Mouse (Mus musculus): ENCODE data around the gene Pus7l. TPM values are rescaled to one million over a fixed set of nuclear protein-coding genes. Genes with fewer than 3 reads are reported as not detected.

Pus7l gene
- 4.4 and 5.4 TPM in 2 replicates for polyA plus RNA-seq (2015; fragmentation: Nextera tagmentation; extraction: Ambion mirVana)

GRCm38 (mm10) chr15:94543409-94544051 is at the start of gene Pus7l, which contains the start of gene Irak4:
TSS of gene Pus7l (minus strand) at chr15:94543547.
TSS of gene Irak4 (plus strand) at chr15:94543643.

GRCm38 (mm10) chr15:94589219-94590075 is 46.1 kb upstream of the Pus7l start, which contains the start of gene Twf1:
TSS of gene Twf1 (minus strand) at chr15:94589889.

Other genes starting within 250 kb of the Pus7l start
- 2.8 and 3.5 TPM in 2 replicates for gene Adamts20, start 78.1 kb downstream of the Pus7l start, polyA plus RNA-seq (2015; fragmentation: Nextera tagmentation; extraction: Ambion mirVana)
- gene Irak4, start 96 bp upstream of the Pus7l start, polyA plus RNA-seq (2015; fragmentation: Nextera tagmentation; extraction: Ambion mirVana): 9.0 and 12.0 TPM in 2 replicates
- 85.9 and 94.5 TPM in 2 replicates for gene Twf1, start 46.3 kb upstream of the Pus7l start, polyA plus RNA-seq (2015; fragmentation: Nextera tagmentation; extraction: Ambion mirVana)
- 1.6 TPM in 2 replicates for gene Tmem117, start 85.7 kb upstream of the Pus7l start, polyA plus RNA-seq (2015; fragmentation: Nextera tagmentation; extraction: Ambion mirVana)

Data from urinary bladder, postnatal 0 days (tissue).